Mouse (Mus musculus) liver, adult 2 months (tissue): ENCODE data around the gene Galr2. TPM values are rescaled to one million over a fixed set of nuclear protein-coding genes. Genes with fewer than 3 reads are reported as not detected.

ENCODE experiments used
- DNase-seq: peaks from one replicate; pipeline ENCODE4 v3.0.0-alpha.2; 2011; ENCODE audit warnings: low read depth, low spot score; ENCODE audit errors: extremely low read depth
- H3K27ac ChIP-seq: fragments of 200-500 bp; replicated peaks from 2 replicates; pipeline ENCODE4 v1.5.1; 2012; ENCODE audit warnings: low read depth, mild to moderate bottlenecking, control low read depth, inconsistent platforms, low read length; ENCODE audit not compliant: insufficient read depth
- H3K27me3 ChIP-seq: fragments of 200-500 bp; 2 replicates; pipeline ENCODE4 v1.6.1; 2012; ENCODE audit warnings: mild to moderate bottlenecking, moderate library complexity, low read length, inconsistent platforms; ENCODE audit not compliant: control insufficient read depth, insufficient read depth
- H3K36me3 ChIP-seq: fragments of 200-500 bp; 2 replicates; pipeline ENCODE4 v1.6.1; 2012; ENCODE audit warnings: low read length, inconsistent platforms; ENCODE audit not compliant: control insufficient read depth, insufficient read depth
- H3K4me1 ChIP-seq: fragments of 200-500 bp; 2 replicates; pipeline ENCODE4 v1.6.1; 2011; ENCODE audit warnings: low read length; ENCODE audit not compliant: control insufficient read depth, insufficient read depth
- H3K4me3 ChIP-seq: fragments of 200-500 bp; 2 replicates; pipeline ENCODE4 v1.5.1; 2011; ENCODE audit warnings: low read depth, mild to moderate bottlenecking, control low read depth, low read length, moderate library complexity; ENCODE audit not compliant: insufficient read depth
- H3K79me2 ChIP-seq: fragments of 200-500 bp; 2 replicates; pipeline ENCODE4 v1.6.1; 2012; ENCODE audit warnings: inconsistent platforms, mild to moderate bottlenecking, low read length, moderate library complexity; ENCODE audit not compliant: control insufficient read depth, insufficient read depth
- H3K9ac ChIP-seq: fragments of 200-500 bp; 2 replicates; pipeline ENCODE4 v1.6.1; 2012; ENCODE audit warnings: low read depth, mild to moderate bottlenecking, control low read depth, inconsistent platforms, low read length
- CTCF ChIP-seq: fragments of 200-500 bp; IDR thresholded peaks from 2 replicates; pipeline ENCODE4 v1.5.1; 2011; ENCODE audit warnings: low read depth, low read length, control low read depth
- POLR2A ChIP-seq: fragments of 200-500 bp; IDR thresholded peaks from 2 replicates; pipeline ENCODE4 v1.6.1; 2011; ENCODE audit warnings: low read length, control low read depth; ENCODE audit not compliant: insufficient read depth; ENCODE audit errors: extremely low read depth
- WGBS: fragments of 180-500 bp; shearing (Covaris S2); methylation state at CpG from one replicate; pipeline ENCODE4 v1.1.7; 2018; 5-methylcytosine and 5-hydroxymethylcytosine counted together
- polyA plus RNA-seq: library from polyadenylated mRNA; depleted of rRNA; stranded (reverse); fragments of >200 nt; gene quantifications from 2 replicates; pipeline ENCODE4 v1.2.3, GENCODE M21; 2012; rRNA removed
- total RNA-seq: library from RNA; depleted of rRNA; stranded (reverse); fragments of >200 nt; gene quantifications from 2 replicates; pipeline ENCODE4 v1.2.3, GENCODE M21; 2014; rRNA removed

Gene Galr2
- total RNA-seq (not detected in 2 replicates), polyA plus RNA-seq (not detected in 2 replicates)

DNA sequence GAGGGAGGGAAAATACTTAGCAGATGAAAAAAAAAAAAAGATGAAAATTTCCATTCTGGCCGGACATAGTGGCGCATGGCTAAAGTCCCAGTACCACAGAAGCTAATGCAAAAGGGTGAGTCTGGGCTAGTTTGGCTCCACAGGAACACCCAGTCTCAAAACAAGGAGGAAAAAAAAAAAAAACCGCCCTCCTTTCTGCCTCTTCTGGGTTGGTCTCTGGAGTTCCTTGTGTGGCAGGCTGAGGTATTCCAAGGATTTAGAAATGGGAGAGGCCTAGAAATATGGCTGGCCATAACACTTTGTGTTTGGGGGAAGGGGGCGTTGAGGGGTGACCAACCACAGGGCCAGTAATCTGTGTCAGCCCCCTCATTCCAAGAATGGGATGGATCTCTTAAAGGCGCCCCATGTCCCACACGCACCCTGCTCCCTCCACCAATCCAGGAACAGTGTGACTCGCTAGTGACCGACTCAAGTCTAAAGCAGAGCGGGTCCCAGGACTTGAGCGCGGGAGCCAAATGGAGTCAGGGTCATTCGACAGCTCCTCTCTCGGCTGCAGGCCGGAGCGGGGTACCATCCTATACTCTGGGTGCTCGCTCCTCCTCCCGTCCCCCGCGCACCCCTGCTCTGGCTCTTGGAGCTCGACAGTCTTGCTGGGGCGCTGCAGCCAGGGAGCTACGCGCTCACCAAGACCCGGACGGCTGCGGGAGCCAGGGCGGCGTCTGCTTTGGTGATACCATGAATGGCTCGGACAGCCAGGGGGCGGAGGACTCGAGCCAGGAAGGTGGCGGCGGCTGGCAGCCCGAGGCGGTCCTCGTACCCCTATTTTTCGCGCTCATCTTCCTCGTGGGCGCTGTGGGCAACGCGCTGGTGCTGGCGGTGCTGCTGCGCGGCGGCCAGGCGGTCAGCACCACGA is at the start of gene Galr2:
Gene Galr2 (plus strand): TSS at position 189 of the 913 bp plus-strand sequence.
- Histone ChIP-seq H3K4me1 (no peaks in the 10 kb centered on the region), H3K9ac (no peak within 1 kb of the TSS), H3K27me3 (peaks cover 13% of the 10 kb centered on the region), H3K4me3 (no peak within 1 kb of the TSS), H3K36me3 (no peaks in the 10 kb centered on the region), H3K79me2 (no peaks in the 10 kb centered on the region), H3K27ac (no peak within 1 kb of the TSS)
- TF ChIP-seq CTCF (no peak), POLR2A (no peak)
- WGBS, result 11% methylated on average over 48 of the region's 48 CpGs
- DNase-seq, result no peak

DNA sequence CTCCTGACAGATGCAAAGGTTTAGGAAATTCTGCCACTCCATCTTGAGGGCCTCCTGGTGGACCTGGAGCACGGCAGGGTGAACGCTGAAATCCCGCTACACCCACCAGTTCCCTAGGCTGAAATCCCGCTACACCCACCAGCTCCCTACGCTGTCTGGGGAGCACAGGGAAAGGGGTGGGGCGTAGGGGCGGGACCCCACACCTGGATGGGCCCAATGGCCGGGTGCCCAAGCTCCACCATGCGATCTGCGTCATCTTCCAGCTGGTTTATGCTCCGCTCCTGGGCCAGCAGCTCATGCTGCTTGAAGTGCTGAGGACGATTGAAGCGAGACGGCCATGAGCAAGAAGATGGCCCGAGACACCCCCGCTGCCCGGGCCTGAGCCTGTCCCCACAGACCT is 48.3 kb upstream of the Galr2 start:
- WGBS, result 53% methylated on average over 17 of the region's 17 CpGs
- 0 out of 2 replicates have a peak, but pooled peaks cover 3% of the 10 kb centered on the region for H3K27me3 ChIP-seq
- no peaks in the 10 kb centered on the region for H3K4me1 ChIP-seq

DNA sequence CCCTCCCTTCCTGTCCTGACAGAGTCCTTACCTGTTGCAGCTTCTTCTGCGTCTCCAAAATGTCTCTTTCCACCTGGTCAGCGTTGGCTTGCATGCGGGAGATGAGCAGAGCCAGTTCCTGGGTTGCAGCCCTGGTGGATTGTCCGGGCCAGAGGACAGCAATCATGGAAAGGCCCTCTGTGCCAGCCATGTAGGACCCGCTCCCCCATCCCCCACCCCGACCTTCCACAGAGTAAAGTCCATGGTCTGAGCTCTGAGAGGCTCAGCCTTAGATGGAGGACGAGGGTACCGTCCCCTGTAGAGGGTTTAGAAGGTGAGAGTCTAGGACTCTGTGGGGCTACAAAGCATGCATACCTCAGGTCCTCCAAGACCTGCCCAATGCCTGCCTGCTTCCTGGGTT is 45.8 kb upstream of the Galr2 start:
- Histone ChIP-seq H3K27ac (no peak overlapping the region), H3K9ac (no peak overlapping the region), H3K27me3 (0 out of 2 replicates have a peak, but pooled peaks cover 3% of the 10 kb centered on the region), H3K4me3 (no peak overlapping the region), H3K4me1 (no peaks in the 10 kb centered on the region), H3K36me3 (no peaks in the 10 kb centered on the region), H3K79me2 (no peaks in the 10 kb centered on the region)
- DNase-seq, result peak; percentile 21
- no peak for TF ChIP-seq CTCF
- TF ChIP-seq POLR2A, result no peak
- 37% methylated on average over 8 of the region's 8 CpGs for WGBS

More for the DNA sequence above, 48.3 kb upstream of the Galr2 start:
- TF ChIP-seq POLR2A (no peak), CTCF (no peak)
- H3K36me3 ChIP-seq, result no peaks in the 10 kb centered on the region
- no peak overlapping the region for H3K4me3 ChIP-seq
- no peak overlapping the region for H3K27ac ChIP-seq
- H3K9ac ChIP-seq, result no peak overlapping the region
- no peaks in the 10 kb centered on the region for H3K79me2 ChIP-seq
- no peak for DNase-seq

DNA sequence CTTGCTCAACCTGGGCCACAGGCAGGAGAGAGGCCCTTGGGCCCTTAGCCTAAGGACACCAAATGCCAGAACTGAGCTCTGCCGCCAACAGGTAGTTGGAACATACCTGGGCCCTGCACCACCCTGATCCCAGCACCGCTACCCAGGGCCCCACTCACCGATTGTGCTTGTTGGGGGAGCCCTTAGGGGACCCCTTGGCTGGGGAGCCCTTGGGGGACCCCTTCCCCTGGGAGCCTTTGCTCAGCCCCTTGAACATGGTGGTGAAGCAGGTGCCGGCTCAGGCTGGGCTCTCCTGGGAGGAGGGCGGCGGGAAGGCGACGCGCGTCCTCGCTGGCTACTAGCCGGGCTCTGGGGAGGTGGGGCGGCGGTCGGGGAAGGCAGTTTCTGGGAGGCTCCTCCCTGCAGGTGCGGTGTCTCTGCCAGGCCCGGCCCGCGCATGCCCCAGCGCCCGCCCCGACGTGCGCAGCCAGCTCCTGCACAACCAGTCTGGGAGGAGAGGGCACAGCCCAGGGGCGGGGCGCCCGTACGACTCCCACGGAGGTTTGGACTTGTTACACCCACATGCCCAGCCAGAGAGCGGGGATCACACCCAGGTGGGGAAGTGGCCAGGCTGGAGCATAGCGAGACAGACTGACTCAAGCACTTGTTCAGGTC is 42.9 kb upstream of the Galr2 start, which contains the start of gene Evpl:
Gene Evpl (minus strand): TSS at position 336 of the 654 bp plus-strand sequence.
- Histone ChIP-seq H3K36me3 (no peaks in the 10 kb centered on the region), H3K27ac (no peak within 1 kb of the TSS), H3K27me3 (0 out of 2 replicates have a peak, but pooled peaks cover 3% of the 10 kb centered on the region), H3K9ac (peak within 1 kb of the TSS; percentile 44), H3K79me2 (no peaks in the 10 kb centered on the region), H3K4me1 (no peaks in the 10 kb centered on the region), H3K4me3 (peak within 1 kb of the TSS; percentile 23; the same call in 1 of the 2 replicates)
- TF ChIP-seq POLR2A (no peak), CTCF (no peak)
- DNase-seq, result peak; percentile 75
- WGBS, result 14% methylated on average over 29 of the region's 31 CpGs

- Histone ChIP-seq H3K27me3 (no peaks in the 10 kb centered on the region), H3K4me1 (no peaks in the 10 kb centered on the region), H3K36me3 (peaks cover under 1% of the 10 kb centered on the region; the same call in 1 of the 2 replicates), H3K9ac (no peak overlapping the region), H3K27ac (no peak overlapping the region), H3K79me2 (no peaks in the 10 kb centered on the region), H3K4me3 (no peak overlapping the region)
- 57% methylated on average over 7 of the region's 7 CpGs for WGBS
- no peak for TF ChIP-seq POLR2A
- TF ChIP-seq CTCF, result no peak
- DNase-seq, result no peak
Measured at GRCm38 (mm10) chr11:116239797-116240196, 40.9 kb upstream of the Galr2 start.
